Mouse (Mus musculus) thymus, postnatal 25 days (tissue): ENCODE results near the gene Ddr2.
"Not testable (repeated sequence)": the region's sequence is repeated elsewhere in the genome, so short reads cannot be mapped to it uniquely, and the experiment has no call there.

ENCODE experiments used
- DNase-seq: peaks from one replicate; pipeline ENCODE4 v3.0.0; 2022

The Ddr2 gene

GRCm38 (mm10) chr1:170034961-170035360, 75.6 kb downstream of the Ddr2 start:
- DNase-seq: no peak

- no peak for DNase-seq
Measured at GRCm38 (mm10) chr1:170031656-170032055, 78.9 kb downstream of the Ddr2 start.

GRCm38 (mm10) chr1:170014784-170015183, 95.8 kb downstream of the Ddr2 start:
- no peak for DNase-seq

GRCm38 (mm10) chr1:170010716-170011505, 99.7 kb downstream of the Ddr2 start:
- DNase-seq: no peak

- DNase-seq: no peak
Measured at GRCm38 (mm10) chr1:170009296-170009695, 101.3 kb downstream of the Ddr2 start.

GRCm38 (mm10) chr1:170008432-170009220, 101.9 kb downstream of the Ddr2 start:
- DNase-seq: no peak

GRCm38 (mm10) chr1:170006516-170006915, 104.0 kb downstream of the Ddr2 start:
- DNase-seq: no peak

- no peak for DNase-seq
Measured at GRCm38 (mm10) chr1:170005297-170005696, 105.3 kb downstream of the Ddr2 start.

GRCm38 (mm10) chr1:169993901-169994300, 116.7 kb downstream of the Ddr2 start:
- DNase-seq: not testable (repeated sequence)

- no peak for DNase-seq
Measured at GRCm38 (mm10) chr1:169986166-169986565, 124.4 kb downstream of the Ddr2 start.

GRCm38 (mm10) chr1:169977621-169978020, 132.9 kb downstream of the Ddr2 start:
- no peak for DNase-seq

GRCm38 (mm10) chr1:169971998-169972397, 138.6 kb downstream of the Ddr2 start:
- no peak for DNase-seq

- DNase-seq: no peak
Measured at GRCm38 (mm10) chr1:169970936-169971335, 139.6 kb downstream of the Ddr2 start.

GRCm38 (mm10) chr1:169969516-169969886, 141.1 kb downstream of the Ddr2 start:
- no peak for DNase-seq

GRCm38 (mm10) chr1:169968792-169969515, 141.6 kb downstream of the Ddr2 start, which contains the start of gene Hsd17b7:
TSS of gene Hsd17b7 (minus strand) at chr1:169969241.
- peak; percentile 97 for DNase-seq

- DNase-seq: no peak
Measured at GRCm38 (mm10) chr1:169953106-169953505, 157.5 kb downstream of the Ddr2 start.

- DNase-seq: no peak
Measured at GRCm38 (mm10) chr1:169952636-169953035, 157.9 kb downstream of the Ddr2 start.

- DNase-seq: no peak
Measured at GRCm38 (mm10) chr1:169951561-169951960, 159.0 kb downstream of the Ddr2 start.

- peak; percentile 18 for DNase-seq
Measured at GRCm38 (mm10) chr1:169950651-169951050, 159.9 kb downstream of the Ddr2 start.

- DNase-seq: no peak
Measured at GRCm38 (mm10) chr1:169949981-169950380, 160.6 kb downstream of the Ddr2 start.

- no peak for DNase-seq
Measured at GRCm38 (mm10) chr1:169948866-169949265, 161.7 kb downstream of the Ddr2 start.

GRCm38 (mm10) chr1:169948280-169948679, 162.3 kb downstream of the Ddr2 start:
- no peak for DNase-seq

- DNase-seq: no peak
Measured at GRCm38 (mm10) chr1:169947654-169948053, 162.9 kb downstream of the Ddr2 start.
